Mouse (Mus musculus): ENCODE results near the gene Alg1. TPM values are rescaled to one million over a fixed set of nuclear protein-coding genes. Genes with fewer than 3 reads are reported as not detected.

The Alg1 gene
- polyA plus RNA-seq, 2 experiments, result 11.4 to 12.1 TPM

GRCm38 (mm10) chr16:5282686-5283085 is 49.3 kb downstream of the Alg1 start:
- no peak overlapping the region for H3K9ac ChIP-seq (replicated peaks)
- ATAC-seq (ENCODE audit: insufficient read depth) (no peak), DNase-seq (ENCODE audit: low read depth in 3 of 3, low spot score in 3 of 3) (no peak)
- H3K27me3 ChIP-seq (ENCODE audit: control insufficient read depth, insufficient read depth, low read length), result no peaks in the 10 kb centered on the region
- H3K4me2 ChIP-seq (ENCODE audit: low read depth), result no peak overlapping the region
- WGBS (ENCODE audit: insufficient replicate concordance), result 65% methylated on average over 9 of the region's 9 CpGs
- no peaks in the 10 kb centered on the region for H3K36me3 ChIP-seq (replicated peaks; ENCODE audit: control insufficient read depth, insufficient read depth, low read depth)
- no peak overlapping the region for H3K27ac ChIP-seq
- no peaks in the 10 kb centered on the region for H3K9me3 ChIP-seq (ENCODE audit: control insufficient read depth, low read length)
- no peak overlapping the region for H3K4me3 ChIP-seq (ENCODE audit: insufficient read depth in 1 of 2, low read depth in 2 of 2, low read length in 2 of 2)
- H3K4me1 ChIP-seq (replicated peaks; ENCODE audit: control insufficient read depth in 2 of 2, insufficient read depth in 2 of 2, low read length in 1 of 2), result no peaks in the 10 kb centered on the region
- TF ChIP-seq EP300 (IDR thresholded peaks at IDR 0.05; ENCODE audit: low read depth), result no peak
- no peak for TF ChIP-seq CTCF (IDR thresholded peaks at IDR 0.05; ENCODE audit: low read depth)

- no peak overlapping the region for H3K9ac ChIP-seq (replicated peaks)
- ATAC-seq (ENCODE audit: insufficient read depth) (no peak), DNase-seq (ENCODE audit: low read depth in 3 of 3, low spot score in 3 of 3) (no peak)
- 18% methylated on average over 3 of the region's 3 CpGs for WGBS (ENCODE audit: insufficient replicate concordance)
- no peaks in the 10 kb centered on the region for H3K27me3 ChIP-seq (ENCODE audit: control insufficient read depth, insufficient read depth, low read length)
- H3K27ac ChIP-seq, result no peak overlapping the region
- H3K9me3 ChIP-seq (ENCODE audit: control insufficient read depth, low read length), result no peaks in the 10 kb centered on the region
- TF ChIP-seq EP300 (IDR thresholded peaks at IDR 0.05; ENCODE audit: low read depth) (no peak), CTCF (IDR thresholded peaks at IDR 0.05; ENCODE audit: low read depth) (no peak)
- H3K4me3 ChIP-seq (ENCODE audit: insufficient read depth in 1 of 2, low read depth in 2 of 2, low read length in 2 of 2), result no peak overlapping the region
- no peaks in the 10 kb centered on the region for H3K4me1 ChIP-seq (replicated peaks; ENCODE audit: control insufficient read depth in 2 of 2, insufficient read depth in 2 of 2, low read length in 1 of 2)
- no peaks in the 10 kb centered on the region for H3K36me3 ChIP-seq (replicated peaks; ENCODE audit: control insufficient read depth, insufficient read depth, low read depth)
- no peak overlapping the region for H3K4me2 ChIP-seq (ENCODE audit: low read depth)
Observed at GRCm38 (mm10) chr16:5285376-5285775, 52.0 kb downstream of the Alg1 start.

Small RNA genes lying within 50 kb of the gene (microRNA-seq; reads per million reads assigned to microRNA genes)
- not detected for gene Gm23689
- gene Gm26095, result not detected
- gene Mir6364, result not detected

Other genes starting within 250 kb of the Alg1 start
- 0.02 TPM in 1 of 2 replicates, not detected in the other for gene Sept12, start 235.8 kb upstream of the Alg1 start, polyA plus RNA-seq (2012; rRNA removed)
- not detected in 2 replicates for gene Sept12, start 235.8 kb upstream of the Alg1 start, polyA plus RNA-seq (2014; fragmentation: Nextera tagmentation; extraction: Ambion mirVana)
- 9.1 and 9.7 TPM in 2 replicates for gene Smim22, start 226.3 kb upstream of the Alg1 start, polyA plus RNA-seq (2012; rRNA removed)
- 4.5 and 7.8 TPM in 2 replicates for gene Smim22, start 226.3 kb upstream of the Alg1 start, polyA plus RNA-seq (2014; fragmentation: Nextera tagmentation; extraction: Ambion mirVana)
- gene Rogdi, start 220.1 kb upstream of the Alg1 start, polyA plus RNA-seq (2012; rRNA removed), result 35.8 and 45.7 TPM in 2 replicates
- 39.3 and 42.0 TPM in 2 replicates for gene Rogdi, start 220.1 kb upstream of the Alg1 start, polyA plus RNA-seq (2014; fragmentation: Nextera tagmentation; extraction: Ambion mirVana)
- gene Glyr1, start 183.8 kb upstream of the Alg1 start, polyA plus RNA-seq (2012; rRNA removed), result 23.9 and 26.4 TPM in 2 replicates
- 21.7 and 26.3 TPM in 2 replicates for gene Glyr1, start 183.8 kb upstream of the Alg1 start, polyA plus RNA-seq (2014; fragmentation: Nextera tagmentation; extraction: Ambion mirVana)
- gene Ubn1, start 183.6 kb upstream of the Alg1 start, polyA plus RNA-seq (2012; rRNA removed), result 10.6 and 11.5 TPM in 2 replicates
- 8.9 and 10.3 TPM in 2 replicates for gene Ubn1, start 183.6 kb upstream of the Alg1 start, polyA plus RNA-seq (2014; fragmentation: Nextera tagmentation; extraction: Ambion mirVana)
- gene Ppl, start 101.2 kb upstream of the Alg1 start, polyA plus RNA-seq (2012; rRNA removed), result 0.15 and 0.27 TPM in 2 replicates
- 0.20 and 0.30 TPM in 2 replicates for gene Ppl, start 101.2 kb upstream of the Alg1 start, polyA plus RNA-seq (2014; fragmentation: Nextera tagmentation; extraction: Ambion mirVana)
- gene Sec14l5, start 86.5 kb upstream of the Alg1 start, polyA plus RNA-seq (2012; rRNA removed), result 0.01 TPM in 1 of 2 replicates, not detected in the other
- not detected in 2 replicates for gene Sec14l5, start 86.5 kb upstream of the Alg1 start, polyA plus RNA-seq (2014; fragmentation: Nextera tagmentation; extraction: Ambion mirVana)
- 9.7 and 11.3 TPM in 2 replicates for gene Nagpa, start 29.6 kb upstream of the Alg1 start, polyA plus RNA-seq (2012; rRNA removed)
- 9.2 and 11.5 TPM in 2 replicates for gene Nagpa, start 29.6 kb upstream of the Alg1 start, polyA plus RNA-seq (2014; fragmentation: Nextera tagmentation; extraction: Ambion mirVana)
- gene AU021092, start 11.3 kb upstream of the Alg1 start, polyA plus RNA-seq (2012; rRNA removed), result 0.57 and 0.71 TPM in 2 replicates
- gene AU021092, start 11.3 kb upstream of the Alg1 start, polyA plus RNA-seq (2014; fragmentation: Nextera tagmentation; extraction: Ambion mirVana), result 0.85 and 0.90 TPM in 2 replicates
- gene Eef2kmt, start 22.4 kb downstream of the Alg1 start, polyA plus RNA-seq (2012; rRNA removed), result 10.7 and 16.3 TPM in 2 replicates
- gene Eef2kmt, start 22.4 kb downstream of the Alg1 start, polyA plus RNA-seq (2014; fragmentation: Nextera tagmentation; extraction: Ambion mirVana), result 9.9 and 12.3 TPM in 2 replicates